In genomic region chr17:25406011-25406441, GRCm38 (mm10) we compare ENCODE assay signal across 10 mouse cellular contexts. TPM values are rescaled to one million over a fixed set of nuclear protein-coding genes. Genes with fewer than 3 reads are reported as not detected.
DNase-seq lines count a peak whose midpoint lies in the region; ATAC-seq lines count a peak whose summit lies in the region.
"Had no signal": no experiment of that assay in that cellular context is flagged by ENCODE, and none has a peak within 500 bp of the region (broad histone marks: within the 10 kb centered on the region; RNA-seq: fewer than 3 reads in every experiment).

No protein-coding gene starts in this region.

- no peaks in the 10 kb centered on the region for H3K36me3 ChIP-seq in hindbrain, embryonic 12.5 days
- H3K36me3 ChIP-seq in midbrain, embryonic 12.5 days, result no peaks in the 10 kb centered on the region
- H3K36me3 ChIP-seq: liver, embryonic 15.5 days had no signal

- peak overlapping the region; percentile 15 for H3K4me2 ChIP-seq in hindbrain, embryonic 12.5 days (replicated peaks)
- no peak overlapping the region for H3K4me2 ChIP-seq in midbrain, embryonic 12.5 days (replicated peaks)
- H3K4me2 ChIP-seq: liver, embryonic 15.5 days had no signal

- peak; percentile 27 for DNase-seq in embryo, embryonic 10.5 days (ENCODE audit: low spot score)
- DNase-seq in embryo, embryonic 11 days, result no peak
- peak; percentile 87 for DNase-seq in brain, adult 2 months (ENCODE audit: low read depth, low spot score)
- DNase-seq in gastrocnemius, postnatal 4 days (ENCODE audit: low spot score in 2 of 2), result no peak
- no peak for DNase-seq in urinary bladder, postnatal 25 days (ENCODE audit: low spot score)

- ATAC-seq in hindbrain, embryonic 12.5 days (ENCODE audit: low FRiP score), result peak; percentile 26
- ATAC-seq in midbrain, embryonic 12.5 days (ENCODE audit: low FRiP score, low read depth), result 0 out of 2 replicates have a peak, but pooled peaks have one; percentile 16
- ATAC-seq in erythroblast, adult 5-6 weeks (replicated peaks; ENCODE audit: low FRiP score, poor library complexity, severe bottlenecking), result no peak

- H3K27me3 ChIP-seq in hindbrain, embryonic 12.5 days, result peaks cover 14% of the 10 kb centered on the region
- H3K27me3 ChIP-seq in midbrain, embryonic 12.5 days, result peaks cover 42% of the 10 kb centered on the region
- H3K27me3 ChIP-seq: liver, embryonic 15.5 days had no signal

- WGBS in hindbrain, embryonic 12.5 days, result 13% methylated on average over 6 of the region's 6 CpGs
- WGBS in midbrain, embryonic 12.5 days, result 9% methylated on average over 6 of the region's 6 CpGs

- H3K9me3 ChIP-seq in hindbrain, embryonic 12.5 days (replicated peaks), result no peaks in the 10 kb centered on the region
- no peaks in the 10 kb centered on the region for H3K9me3 ChIP-seq in midbrain, embryonic 12.5 days
- H3K9me3 ChIP-seq: liver, embryonic 15.5 days had no signal

- peaks cover 77% of the 10 kb centered on the region for H3K4me1 ChIP-seq in hindbrain, embryonic 12.5 days
- H3K4me1 ChIP-seq in midbrain, embryonic 12.5 days, result peaks cover 71% of the 10 kb centered on the region

- no peak overlapping the region for H3K4me3 ChIP-seq in hindbrain, embryonic 12.5 days
- H3K4me3 ChIP-seq in midbrain, embryonic 12.5 days, result no peak overlapping the region
- H3K4me3 ChIP-seq: liver, embryonic 15.5 days had no signal

- H3K9ac ChIP-seq in hindbrain, embryonic 12.5 days, result no peak overlapping the region
- no peak overlapping the region for H3K9ac ChIP-seq in midbrain, embryonic 12.5 days (replicated peaks)
- H3K9ac ChIP-seq: liver, embryonic 15.5 days had no signal

- peak overlapping the region; percentile 75 for H3K27ac ChIP-seq in hindbrain, embryonic 12.5 days
- peak overlapping the region; percentile 79 for H3K27ac ChIP-seq in midbrain, embryonic 12.5 days (replicated peaks)
- H3K27ac ChIP-seq: liver, embryonic 15.5 days had no signal

RNA-seq across cellular contexts. Expression of gene Cacna1h, which starts 27.6 kb away (rescaled TPM):
- polyA plus RNA-seq in hindbrain, embryonic 12.5 days (2016; fragmentation: Nextera tagmentation; extraction: Ambion mirVana), result 12.5 and 12.7 TPM in 2 replicates
- 9.7 and 10.4 TPM in 2 replicates for polyA plus RNA-seq in midbrain, embryonic 12.5 days (2016; fragmentation: Nextera tagmentation; extraction: Ambion mirVana)
- 0.21 TPM in 1 of 2 replicates, not detected in the other for total RNA-seq in erythroblast, adult 5-6 weeks (2015; ENCODE audit: low replicate concordance)
- total RNA-seq in erythroblast, adult 5-6 weeks (2017; ENCODE audit: low replicate concordance), result under 0.01 and 0.43 TPM in 2 replicates
- total RNA-seq in gastrocnemius, postnatal 4 days (2021), result 10 to 100 TPM; 20.2 to 22.7 TPM

RNA-seq across cellular contexts. Expression of gene Tpsg1, which starts 37.0 kb away (rescaled TPM):
- 0.86 TPM in 1 of 2 replicates, not detected in the other for polyA plus RNA-seq in hindbrain, embryonic 12.5 days (2016; fragmentation: Nextera tagmentation; extraction: Ambion mirVana)
- 0.22 and 0.92 TPM in 2 replicates for polyA plus RNA-seq in midbrain, embryonic 12.5 days (2016; fragmentation: Nextera tagmentation; extraction: Ambion mirVana)
- total RNA-seq in erythroblast, adult 5-6 weeks (2015; ENCODE audit: low replicate concordance), result not detected in 2 replicates
- total RNA-seq in erythroblast, adult 5-6 weeks (2017; ENCODE audit: low replicate concordance), result not detected in 2 replicates
- under 1 TPM; 0.54 to 0.60 TPM for total RNA-seq in gastrocnemius, postnatal 4 days (2021)
- total RNA-seq: common myeloid progenitor, adult 5-6 weeks had no signal

RNA-seq across cellular contexts. Expression of gene Tpsb2, which starts 39.9 kb away (rescaled TPM):
- polyA plus RNA-seq in hindbrain, embryonic 12.5 days (2016; fragmentation: Nextera tagmentation; extraction: Ambion mirVana), result not detected in 2 replicates
- not detected in 2 replicates for polyA plus RNA-seq in midbrain, embryonic 12.5 days (2016; fragmentation: Nextera tagmentation; extraction: Ambion mirVana)
- not detected in 2 replicates for total RNA-seq in erythroblast, adult 5-6 weeks (2015; ENCODE audit: low replicate concordance)
- total RNA-seq in erythroblast, adult 5-6 weeks (2017; ENCODE audit: low replicate concordance), result not detected in 2 replicates
- 100 to 1,000 TPM in 1 of 2 experiments, 10 to 100 TPM in 1; 86.0 to 110 TPM for total RNA-seq in gastrocnemius, postnatal 4 days (2021)
- total RNA-seq: common myeloid progenitor, adult 5-6 weeks had no signal

RNA-seq across cellular contexts. Expression of gene Tekt4, which starts 48.4 kb away (rescaled TPM):
- polyA plus RNA-seq in hindbrain, embryonic 12.5 days (2016; fragmentation: Nextera tagmentation; extraction: Ambion mirVana), result 1.0 and 1.7 TPM in 2 replicates
- 0.14 and 0.22 TPM in 2 replicates for polyA plus RNA-seq in midbrain, embryonic 12.5 days (2016; fragmentation: Nextera tagmentation; extraction: Ambion mirVana)
- not detected in 2 replicates for total RNA-seq in erythroblast, adult 5-6 weeks (2015; ENCODE audit: low replicate concordance)
- not detected in 2 replicates for total RNA-seq in erythroblast, adult 5-6 weeks (2017; ENCODE audit: low replicate concordance)
- total RNA-seq in gastrocnemius, postnatal 4 days (2021), result not detected
- total RNA-seq: common myeloid progenitor, adult 5-6 weeks had no signal
- polyA plus RNA-seq: liver, embryonic 15.5 days had no signal

Comparison
In these comparisons a context has a peak if more than half of its experiments do, and no peak if none do; other contexts are left out.
1. DNase-seq: peak in embryo, embryonic 10.5 days (single experiment) and brain, adult 2 months (single experiment); none in embryo, embryonic 11 days (single experiment), gastrocnemius, postnatal 4 days (0 of 2) and urinary bladder, postnatal 25 days (single experiment).
2. RNA of gene Cacna1h, which starts 27.6 kb away (total RNA-seq): 20.2 to 22.7 TPM in gastrocnemius, postnatal 4 days; under 0.01 to 0.43 TPM in erythroblast, adult 5-6 weeks; every median in the first group is over 10 times any median in the second.
3. RNA of gene Tpsb2, which starts 39.9 kb away (total RNA-seq): 86.0 to 110 TPM in gastrocnemius, postnatal 4 days; not detected in erythroblast, adult 5-6 weeks; every median in the first group is over 10 times any median in the second.